Mouse (Mus musculus) hindbrain, embryonic 13.5 days (tissue): ENCODE measurements at regions not wholly inside any gene's neighbourhood (a gene's known extent, or its start where the extent isn't known, plus 50 kb on each side); places are given as distances from the start of the nearest gene placed in this dataset.
"Not testable (repeated sequence)": the region's sequence is repeated elsewhere in the genome, so short reads cannot be mapped to it uniquely, and the experiment has no call there.

Source experiments
- ATAC-seq: fragments of 200-750 bp; cut with Nextera tagmentation; 2 replicates; pipeline ENCODE4 v1.8.0; 2017; ENCODE audit warnings: moderate TSS enrichment; ENCODE audit not compliant: low FRiP score
- H3K27ac ChIP-seq: fragments of 300-500 bp; sonication (generic); 2 replicates; pipeline ENCODE4 v1.5.1; 2015; ENCODE audit warnings: inconsistent platforms, mild to moderate bottlenecking, moderate library complexity
- H3K27me3 ChIP-seq: fragments of 300-500 bp; sonication (generic); 2 replicates; pipeline ENCODE4 v1.6.1; 2015; ENCODE audit warnings: mild to moderate bottlenecking, inconsistent platforms
- H3K36me3 ChIP-seq: fragments of 300-500 bp; sonication (generic); 2 replicates; pipeline ENCODE4 v1.6.1; 2015; ENCODE audit warnings: mild to moderate bottlenecking, inconsistent platforms
- H3K4me1 ChIP-seq: fragments of 300-500 bp; sonication (generic); replicated peaks from 2 replicates; pipeline ENCODE4 v1.6.1; 2015; ENCODE audit warnings: inconsistent platforms
- H3K4me2 ChIP-seq: fragments of 300-500 bp; sonication (generic); 2 replicates; pipeline ENCODE4 v1.6.1; 2015; ENCODE audit warnings: inconsistent platforms, mild to moderate bottlenecking, moderate library complexity
- H3K4me3 ChIP-seq: fragments of 300-500 bp; sonication (generic); 2 replicates; pipeline ENCODE4 v1.5.1; 2015; ENCODE audit warnings: mild to moderate bottlenecking, inconsistent platforms
- H3K9ac ChIP-seq: fragments of 300-500 bp; sonication (generic); 2 replicates; pipeline ENCODE4 v1.6.1; 2015; ENCODE audit warnings: mild to moderate bottlenecking, inconsistent platforms
- H3K9me3 ChIP-seq: fragments of 300-500 bp; sonication (generic); 2 replicates; pipeline ENCODE4 v1.6.1; 2016; ENCODE audit warnings: inconsistent platforms
- WGBS: fragments of 180-500 bp; shearing (Covaris S2); methylation state at CpG from one replicate; pipeline ENCODE4 v1.1.7; 2015; 5-methylcytosine and 5-hydroxymethylcytosine counted together

DNA sequence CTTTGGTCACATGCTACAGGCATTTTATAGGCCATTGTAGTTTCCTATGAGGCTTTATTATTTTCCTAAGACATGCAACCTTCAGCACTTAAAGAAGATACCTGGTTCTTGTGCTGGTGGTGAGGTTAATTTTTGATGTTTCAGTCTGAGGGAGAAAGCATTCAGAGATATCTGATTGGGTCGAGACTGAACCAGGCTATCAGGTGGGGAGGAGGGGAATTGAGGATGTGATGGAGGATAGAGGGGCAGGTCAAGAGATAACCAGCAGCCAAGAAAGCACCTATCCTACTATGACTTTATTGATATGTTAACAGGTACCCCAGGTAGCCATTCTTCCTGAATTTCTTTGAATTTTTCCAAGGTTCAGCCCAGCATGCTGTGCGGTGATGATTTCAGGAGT is 74.1 kb upstream of the Zfp988 start:
- not testable (repeated sequence) for ATAC-seq, H3K4me1 ChIP-seq, H3K27me3 ChIP-seq, H3K36me3 ChIP-seq, H3K9ac ChIP-seq, H3K4me3 ChIP-seq, H3K27ac ChIP-seq, H3K4me2 ChIP-seq
- 86% methylated on average over 2 of the region's 2 CpGs for WGBS
- H3K9me3 ChIP-seq, result peaks cover 40% of the 10 kb centered on the region

DNA sequence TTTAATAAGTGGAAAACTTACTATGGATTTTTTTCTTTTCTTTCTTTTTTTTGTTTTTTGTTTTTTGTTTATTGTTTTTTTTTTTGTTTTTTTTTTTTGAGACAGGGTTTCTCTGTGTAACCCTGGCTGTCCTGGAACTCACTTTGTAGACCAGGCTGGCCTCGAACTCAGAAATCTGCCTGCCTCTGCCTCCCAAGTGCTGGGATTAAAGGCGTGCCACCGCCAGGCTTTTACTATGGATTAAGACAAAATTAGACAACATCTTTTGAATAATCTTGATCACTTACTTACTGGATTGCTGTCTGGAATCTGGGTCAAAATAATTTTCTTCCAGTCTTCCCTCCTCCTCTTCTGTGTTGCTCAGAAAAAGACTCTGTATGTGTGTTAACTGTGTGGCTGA is 73.7 kb upstream of the Zfp988 start:
- not testable (repeated sequence) for H3K4me2 ChIP-seq, H3K9ac ChIP-seq, H3K4me3 ChIP-seq, H3K4me1 ChIP-seq, H3K27me3 ChIP-seq, H3K27ac ChIP-seq, H3K36me3 ChIP-seq, ATAC-seq
- WGBS, result 91% methylated on average over 3 of the region's 3 CpGs
- peaks cover 44% of the 10 kb centered on the region for H3K9me3 ChIP-seq

- H3K4me2 ChIP-seq, H3K9ac ChIP-seq, H3K27me3 ChIP-seq, H3K4me1 ChIP-seq, ATAC-seq, H3K4me3 ChIP-seq, H3K36me3 ChIP-seq, H3K27ac ChIP-seq: not testable (repeated sequence)
- H3K9me3 ChIP-seq, result peaks cover 47% of the 10 kb centered on the region
- 91% methylated on average over 1 of the region's 1 CpGs for WGBS
These were observed 73.2 kb upstream of the Zfp988 start for GRCm38 (mm10) chr4:147232279-147232678.

GRCm38 (mm10) chr4:147234227-147234626 is 71.2 kb upstream of the Zfp988 start:
- H3K4me3 ChIP-seq, ATAC-seq, H3K27ac ChIP-seq, H3K27me3 ChIP-seq, H3K9ac ChIP-seq, H3K36me3 ChIP-seq, H3K4me1 ChIP-seq, H3K4me2 ChIP-seq: not testable (repeated sequence)
- 51% methylated on average over 2 of the region's 2 CpGs for WGBS
- peaks cover 56% of the 10 kb centered on the region for H3K9me3 ChIP-seq

DNA sequence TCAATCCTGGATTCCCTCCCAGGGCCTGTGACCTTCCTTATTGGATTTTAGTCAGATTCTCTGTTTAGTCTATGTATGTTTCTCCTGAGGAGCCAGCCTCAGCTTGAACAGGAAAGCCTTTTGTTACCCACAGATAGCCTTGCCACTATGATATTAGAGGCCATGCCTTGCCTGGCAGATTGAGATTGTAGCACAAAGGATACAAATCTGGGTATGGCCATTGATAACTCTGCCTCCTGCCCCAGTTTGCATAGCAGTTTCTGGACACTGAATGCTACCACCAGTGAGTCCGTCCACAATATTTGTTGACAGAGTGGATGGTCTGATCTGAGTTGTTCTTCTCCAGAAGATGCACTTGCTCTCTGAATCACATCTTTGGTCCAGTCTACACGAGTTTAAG is 70.0 kb upstream of the Zfp988 start:
- not testable (repeated sequence) for H3K4me3 ChIP-seq, H3K36me3 ChIP-seq, H3K4me2 ChIP-seq, H3K9ac ChIP-seq, H3K27me3 ChIP-seq, H3K4me1 ChIP-seq, H3K27ac ChIP-seq, ATAC-seq
- 63% methylated on average over 2 of the region's 2 CpGs for WGBS
- peaks cover 62% of the 10 kb centered on the region for H3K9me3 ChIP-seq

- not testable (repeated sequence) for H3K9ac ChIP-seq, H3K4me3 ChIP-seq, ATAC-seq, H3K27me3 ChIP-seq, H3K4me2 ChIP-seq, H3K27ac ChIP-seq, H3K36me3 ChIP-seq, H3K4me1 ChIP-seq
- WGBS, result 81% methylated on average over 4 of the region's 4 CpGs
- peaks cover 51% of the 10 kb centered on the region for H3K9me3 ChIP-seq
These were observed 63.9 kb upstream of the Zfp988 start for GRCm38 (mm10) chr4:147241315-147242182.

- Histone ChIP-seq H3K9ac (no peak overlapping the region), H3K4me2 (no peak overlapping the region), H3K27ac (no peak overlapping the region), H3K36me3 (no peaks in the 10 kb centered on the region), H3K4me1 (no peaks in the 10 kb centered on the region), H3K9me3 (peaks cover 46% of the 10 kb centered on the region), H3K27me3 (no peaks in the 10 kb centered on the region), H3K4me3 (no peak overlapping the region)
- no peak for ATAC-seq
- 87% methylated on average over 2 of the region's 2 CpGs for WGBS
These were observed 63.3 kb upstream of the Zfp988 start for GRCm38 (mm10) chr4:147242183-147242477.

DNA sequence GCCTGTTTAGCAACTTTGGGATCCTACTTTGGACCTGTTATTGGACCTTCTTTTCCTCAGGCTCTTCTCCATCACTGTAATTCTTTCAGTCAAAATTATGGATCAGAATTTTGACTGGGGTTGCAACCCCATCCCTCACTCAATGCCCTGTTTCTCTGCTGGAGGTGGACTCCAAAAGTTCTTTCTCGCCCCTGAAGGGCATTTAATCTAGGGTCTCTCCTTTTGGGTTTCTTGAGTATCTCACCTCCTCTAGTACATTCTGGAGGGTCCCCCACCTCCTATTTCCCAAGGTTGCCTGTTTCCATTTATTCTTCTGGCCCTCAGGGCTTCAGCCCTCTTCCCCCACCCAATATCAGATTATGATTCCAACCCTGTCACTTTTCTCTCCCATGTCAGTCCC is 56.9 kb upstream of the Zfp988 start:
- H3K9ac ChIP-seq, H3K27me3 ChIP-seq, H3K4me1 ChIP-seq, H3K4me2 ChIP-seq, ATAC-seq, H3K4me3 ChIP-seq, H3K27ac ChIP-seq, H3K36me3 ChIP-seq: not testable (repeated sequence)
- peaks cover 31% of the 10 kb centered on the region for H3K9me3 ChIP-seq
- 95% methylated on average over 1 of the region's 1 CpGs for WGBS
